Mouse (Mus musculus) liver, adult 2 months (tissue): Measurements from ENCODE around the gene E130308A19Rik. TPM values are rescaled to one million over a fixed set of nuclear protein-coding genes. Genes with fewer than 3 reads are reported as not detected.

Experiments used
- DNase-seq: peaks from one replicate; pipeline ENCODE4 v3.0.0-alpha.2; 2011; ENCODE audit warnings: low read depth, low spot score; ENCODE audit errors: extremely low read depth
- H3K27ac ChIP-seq: fragments of 200-500 bp; replicated peaks from 2 replicates; pipeline ENCODE4 v1.5.1; 2012; ENCODE audit warnings: low read depth, mild to moderate bottlenecking, control low read depth, inconsistent platforms, low read length; ENCODE audit not compliant: insufficient read depth
- H3K27me3 ChIP-seq: fragments of 200-500 bp; 2 replicates; pipeline ENCODE4 v1.6.1; 2012; ENCODE audit warnings: mild to moderate bottlenecking, moderate library complexity, low read length, inconsistent platforms; ENCODE audit not compliant: control insufficient read depth, insufficient read depth
- H3K36me3 ChIP-seq: fragments of 200-500 bp; 2 replicates; pipeline ENCODE4 v1.6.1; 2012; ENCODE audit warnings: low read length, inconsistent platforms; ENCODE audit not compliant: control insufficient read depth, insufficient read depth
- H3K4me1 ChIP-seq: fragments of 200-500 bp; 2 replicates; pipeline ENCODE4 v1.6.1; 2011; ENCODE audit warnings: low read length; ENCODE audit not compliant: control insufficient read depth, insufficient read depth
- H3K4me3 ChIP-seq: fragments of 200-500 bp; 2 replicates; pipeline ENCODE4 v1.5.1; 2011; ENCODE audit warnings: low read depth, mild to moderate bottlenecking, control low read depth, low read length, moderate library complexity; ENCODE audit not compliant: insufficient read depth
- H3K79me2 ChIP-seq: fragments of 200-500 bp; 2 replicates; pipeline ENCODE4 v1.6.1; 2012; ENCODE audit warnings: inconsistent platforms, mild to moderate bottlenecking, low read length, moderate library complexity; ENCODE audit not compliant: control insufficient read depth, insufficient read depth
- H3K9ac ChIP-seq: fragments of 200-500 bp; 2 replicates; pipeline ENCODE4 v1.6.1; 2012; ENCODE audit warnings: low read depth, mild to moderate bottlenecking, control low read depth, inconsistent platforms, low read length
- CTCF ChIP-seq: fragments of 200-500 bp; IDR thresholded peaks from 2 replicates; pipeline ENCODE4 v1.5.1; 2011; ENCODE audit warnings: low read depth, low read length, control low read depth
- POLR2A ChIP-seq: fragments of 200-500 bp; IDR thresholded peaks from 2 replicates; pipeline ENCODE4 v1.6.1; 2011; ENCODE audit warnings: low read length, control low read depth; ENCODE audit not compliant: insufficient read depth; ENCODE audit errors: extremely low read depth
- WGBS: fragments of 180-500 bp; shearing (Covaris S2); methylation state at CpG from one replicate; pipeline ENCODE4 v1.1.7; 2018; 5-methylcytosine and 5-hydroxymethylcytosine counted together
- polyA plus RNA-seq: library from polyadenylated mRNA; depleted of rRNA; stranded (reverse); fragments of >200 nt; gene quantifications from 2 replicates; pipeline ENCODE4 v1.2.3, GENCODE M21; 2012; rRNA removed
- total RNA-seq: library from RNA; depleted of rRNA; stranded (reverse); fragments of >200 nt; gene quantifications from 2 replicates; pipeline ENCODE4 v1.2.3, GENCODE M21; 2014; rRNA removed

The E130308A19Rik gene
- total RNA-seq: 1.5 and 3.7 TPM in 2 replicates
- 2.3 and 2.6 TPM in 2 replicates for polyA plus RNA-seq

DNA sequence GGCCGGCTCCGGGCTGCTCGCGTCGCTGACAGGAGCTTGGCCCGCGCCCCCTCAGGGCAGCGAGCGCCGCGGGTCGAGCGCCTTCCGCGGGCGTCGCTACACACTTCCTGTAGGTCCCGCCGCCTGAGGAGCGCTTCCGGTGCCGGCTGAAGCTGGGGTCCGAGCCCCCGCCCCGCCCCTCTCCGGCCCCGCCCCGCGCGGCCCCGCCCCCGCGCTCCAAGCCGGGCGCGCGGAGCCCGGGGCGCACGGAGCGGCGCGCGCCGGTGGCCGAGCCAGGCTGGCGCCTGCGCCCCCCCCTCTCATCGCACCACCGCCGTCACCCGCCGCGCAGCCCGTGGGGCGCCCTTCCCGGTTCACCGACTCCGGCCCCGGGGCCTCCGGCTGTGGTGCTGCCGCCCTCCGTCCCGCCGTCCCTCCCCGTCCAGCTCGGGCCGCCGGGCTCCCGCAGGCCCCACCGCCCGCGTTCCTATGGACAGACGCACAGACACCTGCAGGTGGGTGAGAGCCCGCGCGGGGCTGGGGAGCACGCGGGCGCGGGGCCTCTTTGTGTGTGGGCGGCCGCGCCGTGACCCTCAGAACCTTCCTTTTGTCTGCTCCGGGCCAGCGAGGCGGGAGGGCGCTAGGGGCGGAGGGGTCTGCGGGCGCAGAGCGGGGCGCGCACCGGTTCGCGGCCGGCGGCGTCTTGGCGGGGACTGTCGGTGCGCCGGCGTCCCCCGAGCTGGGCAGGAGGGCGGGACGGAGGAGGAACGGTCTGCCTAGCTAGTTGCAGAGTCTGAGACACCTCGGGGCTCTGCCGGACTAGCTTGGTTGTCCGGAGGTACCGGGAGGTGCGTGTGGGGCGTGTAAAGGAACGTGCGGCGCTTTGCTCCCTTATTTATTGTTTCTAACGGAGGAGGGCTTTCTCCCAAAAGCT, at the start of gene E130308A19Rik:
Gene E130308A19Rik (plus strand): TSS at position 214 of the 913 bp plus-strand sequence.
- Histone ChIP-seq H3K4me3 (peak within 1 kb of the TSS; percentile 98), H3K27me3 (no peaks in the 10 kb centered on the region), H3K79me2 (peaks cover 10% of the 10 kb centered on the region; the same call in 1 of the 2 replicates), H3K36me3 (no peaks in the 10 kb centered on the region; the same call in 1 of the 2 replicates), H3K4me1 (peaks cover 4% of the 10 kb centered on the region; the same call in 1 of the 2 replicates), H3K27ac (peak within 1 kb of the TSS; percentile 67), H3K9ac (peak within 1 kb of the TSS; percentile 95)
- WGBS: under 1% methylated on average over 117 of the region's 120 CpGs
- TF ChIP-seq POLR2A (0 out of 2 replicates have a peak, but pooled peaks have one; percentile 54), CTCF (0 out of 2 replicates have a peak, but pooled peaks have one; percentile 1)
- peak; percentile 48 for DNase-seq

DNA sequence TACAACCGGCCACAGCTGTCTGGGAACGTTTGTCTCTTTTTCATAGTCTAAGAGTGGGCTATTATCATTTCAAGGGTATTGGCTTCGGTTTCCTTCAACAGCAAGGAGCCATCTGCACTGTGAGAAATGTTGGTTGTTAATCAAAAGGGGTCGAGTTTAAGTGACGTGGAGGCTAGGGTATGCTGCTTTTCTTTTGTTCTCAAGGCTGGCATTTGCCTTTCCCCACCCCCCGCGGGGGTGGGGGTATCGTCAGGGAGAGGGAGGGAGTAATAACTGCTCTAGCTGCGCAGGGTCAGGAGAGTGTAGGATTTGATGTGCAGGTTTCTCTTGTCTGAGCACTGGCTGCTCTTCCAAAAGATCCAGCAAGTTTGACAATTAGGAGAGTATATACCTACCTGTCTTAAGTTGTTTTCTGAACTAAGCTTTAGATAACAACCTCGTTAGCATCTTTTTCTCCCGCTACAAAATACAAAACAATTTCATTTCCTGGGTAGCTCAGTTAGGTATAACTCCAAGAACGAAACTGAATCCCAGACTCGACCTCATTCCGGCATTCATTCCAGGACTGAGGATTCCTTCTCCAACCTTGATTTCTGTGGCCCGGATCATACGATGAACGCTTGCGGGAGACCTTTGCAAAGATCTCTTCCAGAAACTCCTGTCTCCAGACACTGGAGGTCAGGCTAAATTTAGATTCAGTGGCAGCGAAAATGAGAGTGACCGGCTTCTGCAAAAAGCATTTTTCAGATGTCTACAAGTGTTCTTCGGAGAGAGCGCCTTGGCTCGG, 45.3 kb upstream of the E130308A19Rik start:
- Histone ChIP-seq H3K27me3 (no peaks in the 10 kb centered on the region), H3K27ac (peak overlapping the region; percentile 80), H3K4me1 (peaks cover 5% of the 10 kb centered on the region; the same call in 1 of the 2 replicates), H3K4me3 (peak overlapping the region; percentile 87), H3K9ac (peak overlapping the region; percentile 82), H3K79me2 (peaks cover under 1% of the 10 kb centered on the region; the same call in 1 of the 2 replicates), H3K36me3 (no peaks in the 10 kb centered on the region)
- under 1% methylated on average over 23 of the region's 23 CpGs for WGBS
- DNase-seq: peak; percentile 38
- no peak for TF ChIP-seq POLR2A
- no peak for TF ChIP-seq CTCF

DNA sequence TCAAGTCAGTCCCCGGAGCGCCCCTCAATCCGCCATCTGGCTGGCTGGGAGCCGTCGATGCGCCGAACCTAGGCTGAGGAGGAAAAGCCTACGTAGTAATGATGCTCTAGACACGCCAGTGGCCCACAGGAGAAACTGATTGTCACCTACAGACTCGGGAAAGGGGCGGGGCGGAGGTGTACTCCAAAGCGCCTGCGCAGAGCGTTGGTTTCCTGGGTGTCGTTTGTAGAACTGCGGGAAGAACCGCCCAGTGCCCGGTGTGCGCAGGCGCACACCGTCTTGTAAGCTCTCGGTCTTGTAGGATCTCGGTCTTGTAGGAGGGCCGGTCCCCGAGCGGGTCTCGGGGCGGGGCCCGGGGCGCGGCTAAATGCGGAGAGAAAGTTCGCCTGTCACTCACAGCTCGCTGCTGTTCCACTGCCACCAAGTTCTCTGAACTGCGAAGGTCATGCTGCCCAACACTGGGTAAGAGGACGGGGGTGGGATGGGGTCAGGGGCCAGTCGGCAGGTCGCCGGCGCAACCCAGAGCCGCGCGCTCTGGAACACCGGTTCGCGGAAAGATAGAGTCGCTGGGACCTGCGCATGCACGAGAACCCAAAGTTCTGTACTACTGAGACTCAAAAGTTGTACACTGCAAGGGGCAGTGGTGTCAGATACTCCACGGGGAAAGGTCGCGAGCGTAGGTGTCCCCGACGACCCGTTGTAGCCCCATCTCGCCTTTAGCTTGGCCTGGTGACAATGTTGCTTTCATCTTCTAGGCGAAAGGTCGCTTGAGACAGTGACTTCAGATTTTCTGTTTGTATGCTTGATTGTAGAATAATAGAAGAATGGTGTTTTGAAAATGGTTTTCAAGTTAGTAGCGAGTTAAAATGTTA, 44.5 kb upstream of the E130308A19Rik start, which contains the start of gene Hsdl2:
Gene Hsdl2 (plus strand): TSS at position 250 of the 872 bp plus-strand sequence.
- WGBS: under 1% methylated on average over 61 of the region's 61 CpGs
- 0 out of 2 replicates have a peak, but pooled peaks have one; percentile 59 for TF ChIP-seq POLR2A
- no peak for TF ChIP-seq CTCF
- Histone ChIP-seq H3K4me1 (peaks cover 7% of the 10 kb centered on the region; the same call in 1 of the 2 replicates), H3K27me3 (no peaks in the 10 kb centered on the region), H3K79me2 (peaks cover 5% of the 10 kb centered on the region; the same call in 1 of the 2 replicates), H3K4me3 (peak within 1 kb of the TSS; percentile 87), H3K9ac (peak within 1 kb of the TSS; percentile 82), H3K27ac (peak within 1 kb of the TSS; percentile 83), H3K36me3 (0 out of 2 replicates have a peak, but pooled peaks cover 2% of the 10 kb centered on the region)
- DNase-seq: peak; percentile 96

DNA sequence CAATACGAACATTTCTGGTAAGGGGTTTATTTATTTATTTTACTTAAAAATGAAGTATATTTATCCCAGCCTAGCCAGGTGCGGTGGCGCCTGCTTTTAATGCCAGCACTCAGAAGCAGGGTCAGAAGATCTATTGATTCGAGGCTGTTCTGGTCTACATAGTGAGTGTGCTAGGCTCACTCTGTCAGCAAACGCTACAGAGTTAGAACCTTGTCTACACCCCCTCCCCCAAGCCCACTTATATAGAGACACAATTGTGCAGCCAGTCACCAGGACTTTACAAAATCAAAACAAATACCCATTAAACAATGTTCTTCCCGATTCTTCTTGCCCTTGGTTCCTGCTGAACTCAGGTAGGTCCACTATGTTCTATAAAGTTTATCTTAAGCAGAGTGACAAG, 43.8 kb upstream of the E130308A19Rik start:
- Histone ChIP-seq H3K79me2 (peaks cover 12% of the 10 kb centered on the region), H3K4me1 (peaks cover 10% of the 10 kb centered on the region; the same call in 1 of the 2 replicates), H3K9ac (peak overlapping the region; percentile 61; the same call in 1 of the 2 replicates), H3K27ac (peak overlapping the region; percentile 83), H3K27me3 (no peaks in the 10 kb centered on the region), H3K36me3 (peaks cover 4% of the 10 kb centered on the region; the same call in 1 of the 2 replicates), H3K4me3 (peak overlapping the region; percentile 57)
- DNase-seq: no peak
- TF ChIP-seq CTCF (no peak), POLR2A (no peak)
- WGBS: 9% methylated on average over 6 of the region's 6 CpGs

DNA sequence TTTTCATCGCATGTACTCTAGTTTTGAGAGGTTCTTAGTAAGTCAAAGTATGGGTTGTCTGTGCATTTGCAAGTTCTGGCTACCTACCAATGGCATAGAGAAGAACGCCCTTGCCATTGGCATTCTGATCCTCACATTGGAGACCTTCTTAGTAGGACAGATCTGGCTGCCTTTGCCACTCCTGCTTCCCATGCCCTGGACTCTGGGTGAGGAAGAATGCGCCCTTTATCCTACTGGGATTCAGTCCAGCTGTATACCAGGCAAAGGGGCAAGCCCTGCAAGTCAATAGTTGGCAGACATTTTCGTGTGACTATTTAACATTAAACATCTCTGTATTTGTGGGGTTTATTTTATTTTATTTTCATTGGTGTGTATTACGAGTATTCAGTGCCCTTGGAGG, 40.9 kb upstream of the E130308A19Rik start:
- no peak overlapping the region for H3K9ac ChIP-seq
- H3K27me3 ChIP-seq: no peaks in the 10 kb centered on the region
- no peak for TF ChIP-seq CTCF
- TF ChIP-seq POLR2A: no peak
- 31% methylated on average over 5 of the region's 5 CpGs for WGBS
- peaks cover 7% of the 10 kb centered on the region for H3K36me3 ChIP-seq
- 0 out of 2 replicates have a peak overlapping the region, but pooled peaks have one; percentile 29 for H3K4me3 ChIP-seq
- peak; percentile 94 for DNase-seq
- peaks cover 23% of the 10 kb centered on the region for H3K79me2 ChIP-seq
- no peak overlapping the region; the same call in 1 of the 2 replicates for H3K27ac ChIP-seq
- H3K4me1 ChIP-seq: peaks cover 13% of the 10 kb centered on the region; the same call in 1 of the 2 replicates
